Mouse (Mus musculus) natural killer cell, adult 2 months (primary cell): ENCODE measurements around the gene Lpp.

ENCODE experiments used
- DNase-seq, 2 experiments: peaks; one replicate each; pipeline ENCODE4 v3.0.0; 2022; ENCODE audit warnings: low spot score in 2 of 2

Lpp gene

DNA sequence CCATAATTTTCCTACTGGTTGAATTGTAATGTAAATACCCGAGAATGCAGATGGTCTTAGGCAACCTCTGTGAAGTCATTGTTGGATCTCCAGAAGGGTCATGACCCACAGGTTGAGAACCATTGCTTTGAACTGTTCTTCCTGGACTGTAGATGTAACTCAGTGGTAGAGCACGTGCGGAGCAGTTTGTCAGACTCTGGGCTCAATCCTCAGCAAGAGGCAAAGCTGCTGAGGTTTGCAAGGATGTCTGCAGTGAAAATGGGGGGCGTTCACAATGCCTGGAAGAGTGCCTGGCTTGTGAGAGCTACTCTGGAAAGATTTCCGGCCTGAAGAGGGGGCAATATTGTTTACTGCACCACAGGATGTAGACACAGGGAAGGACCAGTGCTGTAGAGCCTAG, 6.2 kb downstream of the Lpp start:
- no peak for DNase-seq

DNA sequence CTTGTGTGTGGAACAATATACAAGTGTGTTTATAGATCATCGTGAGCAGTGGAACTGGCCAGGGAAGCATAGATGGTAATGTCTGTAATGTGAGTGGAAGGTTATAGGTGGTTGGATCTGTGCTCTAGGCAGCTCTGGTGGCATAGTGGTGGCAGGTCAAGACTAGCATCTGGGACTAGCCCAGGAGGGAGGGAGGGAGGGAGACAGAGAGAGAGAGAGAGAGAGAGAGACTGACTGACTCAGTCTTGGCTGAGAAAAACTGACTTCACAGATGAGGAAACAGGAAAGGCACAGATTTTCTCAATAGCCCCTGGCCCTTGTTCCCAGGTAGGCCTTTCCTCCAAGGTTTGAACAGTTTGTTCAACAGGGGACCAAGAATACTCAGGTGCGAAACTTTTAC, 7.5 kb downstream of the Lpp start:
- no peak for DNase-seq

DNA sequence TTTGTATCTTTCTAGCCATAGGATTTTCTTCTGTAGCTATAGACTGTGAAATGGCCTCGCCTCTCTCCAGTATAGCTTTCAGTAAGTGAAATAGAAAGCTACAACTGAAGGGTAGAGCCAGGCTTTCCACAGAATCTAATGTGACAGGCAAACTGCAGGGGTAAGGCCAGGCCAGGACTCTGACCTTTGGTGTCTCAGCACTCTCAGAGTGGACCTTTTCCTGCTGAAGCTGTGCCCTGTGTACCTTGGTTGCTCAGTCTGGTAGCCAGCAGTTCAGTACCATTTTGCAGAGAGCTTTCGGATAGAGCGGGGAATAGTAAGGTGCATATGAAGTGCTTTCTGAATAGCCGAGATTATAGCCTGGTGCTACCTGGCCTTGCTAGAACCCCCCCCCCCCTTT, 9.5 kb downstream of the Lpp start:
- no peak for DNase-seq

DNA sequence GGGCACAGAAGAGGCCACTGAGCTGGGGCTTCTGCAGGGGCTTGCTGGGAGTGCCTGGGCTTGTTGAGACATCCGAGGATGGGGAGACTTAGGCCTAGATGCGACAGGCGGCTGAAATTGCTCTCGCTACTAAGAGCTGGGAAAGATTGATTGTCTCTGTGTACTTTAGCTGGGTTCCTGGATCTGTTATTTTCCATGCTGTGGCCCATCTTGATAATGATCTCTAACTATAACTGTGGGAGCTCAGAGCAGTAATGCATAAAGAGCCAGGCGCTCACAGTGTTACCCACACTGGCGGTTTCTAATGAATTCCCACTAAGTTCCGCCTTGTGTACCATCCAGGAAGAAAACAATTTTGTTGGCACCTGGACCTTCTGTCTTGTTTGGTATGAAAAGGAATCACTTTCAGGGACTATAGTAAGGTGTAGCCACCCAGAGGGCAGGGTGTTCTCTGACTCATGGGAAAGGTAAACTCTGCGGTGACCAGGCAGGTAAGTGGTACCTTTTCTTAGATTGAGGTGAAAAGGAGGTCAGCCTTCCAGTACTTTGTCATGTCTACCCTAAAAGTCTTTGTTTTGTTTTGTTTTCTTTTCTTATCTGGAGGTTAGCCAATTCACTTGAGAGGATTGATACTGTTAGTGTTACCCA, 10.6 kb downstream of the Lpp start:
- no peak for DNase-seq

DNA sequence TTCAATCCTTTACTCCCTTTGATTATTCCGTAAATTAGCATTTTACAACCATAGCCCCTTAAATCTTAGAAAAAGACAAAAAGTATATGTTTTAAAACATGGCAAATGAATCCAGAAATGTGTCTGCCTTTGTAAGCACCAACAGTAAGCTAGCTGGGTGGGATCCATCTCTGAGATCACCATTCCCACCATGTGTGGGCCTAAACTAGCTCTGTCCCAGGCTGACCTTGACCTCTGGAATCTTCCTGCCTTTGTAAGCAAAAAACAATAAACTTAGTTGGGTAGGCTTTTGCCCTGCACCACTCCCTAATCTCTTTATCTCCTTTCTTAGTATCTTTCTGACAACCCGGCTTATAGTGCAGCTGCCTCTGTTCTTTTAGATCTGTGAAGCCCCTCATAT, 13.2 kb downstream of the Lpp start:
- no peak for DNase-seq

DNA sequence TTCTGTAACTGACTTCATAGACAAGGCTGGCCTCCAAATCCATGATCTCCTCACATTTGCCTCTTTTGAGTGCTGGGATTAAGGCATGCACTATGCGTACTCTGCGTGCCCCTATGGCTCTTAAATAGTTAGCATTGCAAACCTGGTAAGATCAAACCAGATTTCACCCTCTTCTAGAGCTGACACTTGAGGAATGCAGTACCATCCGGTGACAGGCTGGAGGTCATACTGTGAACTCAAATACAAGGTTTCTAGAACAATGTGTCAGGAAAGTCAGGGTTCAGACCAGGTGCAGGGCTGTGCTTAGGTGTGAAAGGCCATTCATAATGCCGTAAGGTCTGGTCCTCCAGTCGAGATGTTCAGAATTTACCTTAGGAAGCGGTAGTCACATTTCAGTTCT, 18.0 kb downstream of the Lpp start:
- no peak for DNase-seq

DNA sequence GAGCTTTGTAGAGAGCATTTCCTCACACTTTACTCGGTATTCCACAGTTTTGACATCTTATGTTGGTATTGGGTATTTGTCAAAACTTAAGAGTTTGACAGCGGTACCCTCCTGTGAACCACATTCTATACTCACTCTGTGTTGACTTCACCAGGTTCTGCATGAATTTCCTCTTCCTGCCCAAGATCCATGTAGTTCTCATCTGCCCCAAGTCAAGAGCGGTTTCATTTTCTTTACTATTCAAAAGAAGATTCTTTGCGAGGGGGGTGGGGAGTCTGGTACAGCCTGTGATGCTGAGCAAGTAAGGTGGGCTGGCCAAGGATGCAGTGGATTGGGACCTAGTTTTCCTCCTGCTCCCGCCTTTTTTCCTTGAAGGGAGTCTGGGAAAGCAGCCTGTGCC, 18.9 kb downstream of the Lpp start:
- DNase-seq, result no peak

DNA sequence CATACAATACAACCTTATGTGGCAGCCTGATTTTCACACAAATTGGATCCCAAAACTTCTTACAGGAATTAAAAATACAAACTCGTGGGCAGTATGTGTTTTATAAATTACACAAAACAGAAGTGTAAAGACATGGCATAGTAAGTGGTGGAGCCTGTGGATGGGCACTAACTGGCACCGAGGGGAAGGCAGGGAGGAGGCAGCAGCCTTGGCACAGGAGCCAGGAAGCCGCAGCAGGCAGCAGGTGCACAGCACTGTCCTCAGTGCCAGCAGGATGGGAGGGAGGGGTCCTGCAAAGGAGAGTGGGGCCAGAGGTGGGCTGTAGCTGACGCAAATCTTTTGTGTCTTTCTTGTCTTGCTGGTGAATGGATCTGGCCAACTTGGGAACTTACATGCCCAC, 19.8 kb downstream of the Lpp start:
- DNase-seq, result no peak

DNA sequence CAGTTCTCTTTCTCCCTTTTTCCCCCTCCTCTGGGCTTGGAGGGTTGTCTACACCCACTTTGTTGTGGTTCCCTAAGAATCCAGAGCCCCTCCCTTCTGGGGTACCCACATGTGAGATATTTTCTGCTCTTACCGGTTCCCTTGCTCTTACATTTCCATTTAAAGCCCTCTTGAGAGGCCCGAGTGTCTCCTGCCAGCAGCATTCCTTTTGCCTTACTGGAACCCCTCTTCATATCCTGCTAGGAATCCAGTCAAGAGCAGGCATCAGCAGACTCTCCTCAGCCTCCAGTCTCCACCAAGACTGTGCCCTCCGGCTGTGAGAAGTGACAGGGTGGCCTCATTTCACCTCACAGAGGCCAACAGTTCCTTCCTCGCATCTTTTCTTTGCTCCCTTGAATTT, 24.7 kb downstream of the Lpp start:
- no peak for DNase-seq

DNA sequence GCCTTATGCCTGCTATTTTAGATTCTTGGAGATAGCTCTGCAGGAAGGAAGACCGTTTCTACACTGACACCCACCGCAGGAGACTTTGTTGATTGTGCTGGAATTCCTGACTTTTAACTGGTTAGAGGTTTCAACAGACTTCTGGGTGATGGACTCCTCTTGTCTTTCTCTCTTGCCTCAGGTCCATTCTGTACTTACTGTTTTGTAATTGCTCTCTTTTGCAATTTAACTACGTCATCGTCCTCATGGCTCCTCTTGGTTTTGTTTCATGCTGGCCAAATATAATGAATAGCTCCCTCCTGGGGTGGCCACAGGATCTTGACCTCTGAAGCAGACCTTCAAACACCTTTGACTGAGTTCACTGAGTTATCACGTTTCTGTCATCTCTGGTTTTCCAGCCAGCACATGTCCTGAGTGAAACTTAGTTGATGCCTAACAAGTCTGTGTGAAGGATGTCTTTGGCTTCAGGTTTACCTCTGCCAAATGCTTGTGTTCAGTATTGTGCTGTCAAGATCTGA, 27.4 kb downstream of the Lpp start:
- DNase-seq, result no peak

DNA sequence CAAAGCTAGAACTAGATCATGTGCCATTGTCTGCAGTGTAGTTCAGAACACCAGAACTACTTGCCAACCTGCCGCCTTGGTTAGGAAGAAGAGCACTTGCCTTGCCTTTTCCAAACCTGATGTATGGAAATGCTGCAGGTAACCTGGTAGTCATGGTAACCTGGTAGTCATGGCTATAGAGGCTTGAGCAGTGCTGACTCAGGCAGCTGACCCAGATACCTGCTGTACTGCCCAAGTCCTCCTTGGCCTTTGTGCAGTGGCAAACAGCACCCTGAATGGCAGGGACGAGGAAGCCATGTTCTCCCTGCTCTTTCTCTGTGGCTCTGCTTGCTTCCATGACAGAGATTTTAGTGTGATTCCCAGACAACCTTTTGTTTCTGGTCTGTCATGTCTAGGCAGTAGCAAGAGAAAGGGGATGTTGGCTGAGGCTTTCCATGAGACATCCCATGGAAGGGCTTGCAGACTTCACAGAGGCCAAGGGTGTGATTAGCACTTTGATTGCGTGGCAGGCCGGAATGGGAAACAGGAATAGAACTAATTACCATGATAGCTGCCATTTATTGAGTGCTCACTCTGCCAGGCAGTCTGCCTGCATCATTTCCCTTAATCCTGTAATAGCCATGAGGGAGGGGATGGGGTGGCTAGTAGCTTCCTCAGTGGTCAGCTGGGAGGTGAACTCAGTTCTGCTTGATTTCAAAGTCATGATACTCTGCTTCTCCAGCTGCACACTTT, 28.5 kb downstream of the Lpp start:
- DNase-seq, result no peak

DNA sequence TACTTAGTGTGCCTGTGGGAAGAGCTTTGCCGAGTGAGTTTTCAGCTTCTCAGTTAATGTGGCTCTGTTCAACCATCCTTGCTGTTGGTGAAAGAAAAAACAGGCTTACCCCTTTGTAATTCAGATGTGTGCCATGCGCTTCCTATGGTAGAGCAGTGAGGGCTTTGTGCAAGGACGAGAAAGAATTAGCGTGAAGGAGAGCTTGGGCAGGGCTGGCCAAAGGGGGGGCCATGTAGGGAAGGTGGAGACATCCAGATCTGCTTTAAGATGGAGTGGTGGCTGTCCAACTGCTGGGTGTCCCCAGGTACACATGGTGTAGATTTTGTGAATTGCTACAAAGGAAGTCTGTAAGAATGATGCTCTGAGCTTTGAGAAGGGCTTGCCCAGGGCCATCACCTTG, 29.9 kb downstream of the Lpp start:
- no peak for DNase-seq

DNA sequence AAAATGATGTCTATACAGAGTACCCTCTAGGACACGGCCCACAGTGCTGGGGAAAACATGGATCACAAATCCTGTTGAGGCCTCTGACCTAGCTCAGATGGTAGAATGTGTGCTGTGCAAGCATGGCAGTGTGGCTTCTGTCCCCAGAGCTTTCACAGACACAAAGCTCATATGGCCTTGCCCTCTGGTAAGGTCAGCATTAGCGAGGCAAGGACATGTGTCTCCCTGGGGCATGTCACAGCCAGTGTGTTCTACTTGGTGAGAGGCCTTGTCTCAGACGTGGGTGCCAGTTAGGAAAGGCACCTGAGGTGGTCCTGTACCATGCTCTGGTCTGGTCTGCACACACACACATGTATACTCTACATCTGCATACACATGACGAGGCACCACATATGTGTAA, 30.4 kb downstream of the Lpp start:
- no peak for DNase-seq

DNA sequence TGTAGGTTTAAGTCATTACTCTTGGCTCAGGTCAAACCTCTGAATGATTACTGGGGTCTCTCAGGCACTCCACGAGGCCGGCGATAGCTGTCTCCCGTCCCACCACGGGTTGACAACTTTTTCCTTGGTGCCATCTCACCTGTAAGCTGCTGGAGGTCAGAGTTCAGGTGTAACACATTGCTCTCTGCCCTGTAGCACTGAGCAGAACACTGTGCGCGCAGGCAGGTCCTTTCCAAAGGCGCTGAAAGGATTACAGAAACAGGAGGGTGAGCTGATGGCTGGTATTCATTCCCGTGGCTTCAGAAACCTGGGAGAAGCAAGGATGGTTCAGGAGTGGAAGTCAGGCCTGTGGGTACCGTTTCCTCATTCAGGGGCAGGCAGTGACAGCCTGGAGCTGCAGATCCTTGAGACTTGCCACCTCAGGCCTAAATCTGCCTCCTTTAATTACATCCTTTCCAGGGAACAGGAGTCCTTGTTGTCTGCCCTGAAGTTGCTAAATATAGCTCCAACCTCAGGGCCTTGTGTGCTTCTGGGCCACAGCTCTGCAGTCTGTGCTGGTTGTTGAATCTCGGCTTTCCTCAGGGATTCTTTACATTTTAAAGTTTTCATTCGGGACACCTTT, 31.2 kb downstream of the Lpp start:
- DNase-seq, result no peak

DNA sequence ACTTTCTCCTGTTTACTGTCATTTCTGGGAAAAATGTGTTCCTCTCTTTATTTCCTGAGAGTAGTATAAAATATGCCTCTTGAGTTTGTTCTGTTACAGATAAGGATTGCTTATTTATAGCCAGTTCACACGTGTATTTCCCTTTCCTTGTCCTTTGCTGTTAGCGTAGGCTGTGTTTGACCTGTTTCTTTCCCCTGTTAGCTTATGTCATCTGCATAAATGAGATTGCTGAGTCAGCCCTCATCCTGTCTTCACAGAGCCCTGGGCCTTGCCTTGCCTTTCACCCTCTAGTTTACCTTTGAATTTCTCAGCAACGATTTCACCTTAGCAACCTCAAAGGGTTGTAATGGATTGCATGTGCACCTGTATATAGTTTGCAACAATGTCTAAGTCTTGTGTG, 32.5 kb downstream of the Lpp start:
- no peak for DNase-seq

DNA sequence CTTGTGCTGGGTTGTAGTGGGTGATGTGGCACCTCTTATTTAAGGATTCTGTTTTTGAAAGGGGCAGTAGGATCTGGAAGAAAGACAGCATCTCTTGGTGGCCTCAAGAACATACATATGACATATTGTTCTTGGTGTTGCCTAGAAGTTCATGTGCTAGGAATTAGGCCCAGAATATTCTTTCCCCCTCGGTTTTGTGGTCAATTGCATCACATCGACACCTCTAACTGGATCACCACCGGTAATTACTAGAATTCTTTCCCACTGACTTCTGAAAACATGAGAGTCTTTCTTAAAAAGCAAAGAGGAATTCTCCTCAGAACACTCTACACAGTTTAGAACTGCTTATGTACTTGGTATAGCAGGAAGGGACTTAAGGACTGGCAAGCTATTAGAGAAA, 34.3 kb downstream of the Lpp start:
- no peak for DNase-seq

DNA sequence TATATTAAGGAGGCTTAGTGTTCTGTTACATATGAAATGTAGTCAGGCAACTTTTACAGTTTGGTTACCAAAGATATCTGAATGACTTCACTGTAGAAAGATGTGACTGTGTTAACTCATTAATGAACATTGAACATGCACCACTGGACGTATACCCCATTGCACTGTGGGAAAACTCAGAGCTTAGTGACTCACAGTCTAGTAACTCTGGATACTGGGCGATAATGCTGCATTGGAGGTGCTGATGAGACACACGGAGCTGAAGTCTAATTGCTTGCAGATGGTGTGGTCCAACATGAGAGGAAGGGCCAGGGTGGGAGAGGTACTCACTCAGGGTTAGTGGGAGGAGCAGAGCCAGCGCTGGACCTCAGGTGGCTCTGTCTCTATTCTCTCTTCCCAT, 34.7 kb downstream of the Lpp start:
- no peak for DNase-seq

DNA sequence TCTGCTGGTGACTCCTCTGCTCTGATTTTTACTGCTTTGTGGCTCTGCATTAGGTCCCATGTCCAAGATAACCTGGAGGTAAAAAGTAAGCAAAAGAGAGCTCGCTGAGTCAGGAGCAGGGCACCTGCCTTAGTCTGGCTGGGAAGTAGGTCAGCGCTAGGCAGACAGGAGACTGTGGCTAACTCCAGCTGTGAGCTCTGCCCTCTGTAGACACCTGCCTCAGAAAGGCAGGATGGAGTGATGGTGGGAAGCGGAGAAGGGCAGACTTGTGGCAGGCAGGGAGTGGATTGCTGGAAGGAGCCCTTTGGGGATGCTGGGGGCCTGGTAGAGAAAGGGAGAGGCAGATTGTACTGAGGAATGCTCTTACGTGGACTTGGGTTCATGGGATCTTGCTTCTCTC, 35.4 kb downstream of the Lpp start:
- no peak for DNase-seq

DNA sequence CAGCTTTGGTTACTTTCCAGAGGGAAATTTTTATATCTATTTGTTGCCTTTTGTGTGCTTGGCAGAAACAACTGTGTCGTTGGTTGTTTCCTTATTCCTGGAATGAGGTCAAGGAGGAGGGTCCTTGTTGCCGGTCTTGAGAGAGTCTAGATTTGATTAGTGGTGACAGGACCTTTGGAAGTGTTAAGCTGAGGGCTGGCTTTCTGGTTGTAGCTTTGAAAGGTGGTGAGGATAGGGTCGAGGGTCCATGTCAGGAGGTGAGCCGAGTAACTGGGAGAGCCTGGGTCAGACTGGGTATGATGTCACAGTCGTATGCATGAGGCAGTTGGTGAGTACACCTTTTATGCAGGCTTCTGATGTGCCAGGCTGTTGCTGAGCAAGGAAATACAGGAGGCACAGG, 36.4 kb downstream of the Lpp start:
- no peak for DNase-seq

DNA sequence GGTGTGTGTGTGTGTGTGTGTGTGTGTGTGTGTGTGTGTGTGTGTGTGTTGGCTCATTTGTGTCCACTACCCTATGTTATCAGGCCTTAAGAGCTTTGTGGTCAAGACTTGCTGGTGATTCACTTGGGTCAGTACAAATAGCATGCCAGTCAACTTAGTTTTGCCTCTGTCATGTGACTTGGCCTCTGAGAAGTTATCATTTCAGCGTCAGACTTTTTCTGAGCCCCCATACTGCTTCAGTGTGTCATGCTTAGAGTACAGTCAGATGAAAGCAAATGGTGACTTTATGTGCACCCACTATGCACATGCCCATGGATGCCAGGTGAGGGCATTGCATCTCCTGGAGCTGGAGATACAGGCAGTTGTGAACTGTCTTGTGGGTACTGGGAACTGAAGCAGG, 38.5 kb downstream of the Lpp start:
- DNase-seq, result no peak

DNA sequence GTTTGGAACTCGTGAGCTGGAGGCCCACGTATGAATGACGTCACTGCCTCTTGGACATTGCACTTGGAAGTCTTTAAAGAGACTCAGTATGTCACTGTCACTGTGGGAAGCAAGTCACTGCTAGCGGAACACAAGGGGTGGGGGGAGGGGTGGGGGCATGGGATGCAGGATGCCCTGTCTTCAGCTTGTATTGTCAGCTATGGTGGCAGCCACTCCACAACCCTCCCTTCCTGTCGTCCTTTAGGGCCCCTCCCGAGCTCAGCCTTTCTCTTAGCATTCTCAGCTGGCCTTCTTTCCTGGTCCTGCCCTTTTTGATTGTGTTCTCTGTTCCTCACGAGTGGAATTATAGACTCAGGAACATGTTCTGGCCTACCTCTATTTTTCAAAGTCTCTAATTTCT, 40.3 kb downstream of the Lpp start:
- DNase-seq, result no peak

DNA sequence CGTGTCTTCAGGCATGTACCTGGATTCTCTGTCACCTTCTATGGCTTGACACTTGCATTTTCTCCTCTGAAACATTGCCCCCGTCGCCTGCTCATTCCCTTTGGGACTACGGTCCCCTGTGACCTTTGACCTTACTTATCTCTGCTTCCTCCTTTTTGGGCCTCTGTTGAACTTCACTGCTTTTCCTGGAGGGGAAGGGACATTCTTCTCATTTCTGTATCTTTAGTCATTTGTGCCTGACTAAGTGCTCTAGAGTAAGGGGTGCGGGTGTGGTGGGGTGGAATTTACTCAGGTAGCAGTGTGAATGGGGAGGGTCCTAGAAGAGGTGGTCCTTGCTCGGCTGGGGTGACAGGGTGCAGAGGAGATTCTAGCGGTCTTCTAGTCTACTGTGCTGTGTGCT, 40.7 kb downstream of the Lpp start:
- no peak for DNase-seq

DNA sequence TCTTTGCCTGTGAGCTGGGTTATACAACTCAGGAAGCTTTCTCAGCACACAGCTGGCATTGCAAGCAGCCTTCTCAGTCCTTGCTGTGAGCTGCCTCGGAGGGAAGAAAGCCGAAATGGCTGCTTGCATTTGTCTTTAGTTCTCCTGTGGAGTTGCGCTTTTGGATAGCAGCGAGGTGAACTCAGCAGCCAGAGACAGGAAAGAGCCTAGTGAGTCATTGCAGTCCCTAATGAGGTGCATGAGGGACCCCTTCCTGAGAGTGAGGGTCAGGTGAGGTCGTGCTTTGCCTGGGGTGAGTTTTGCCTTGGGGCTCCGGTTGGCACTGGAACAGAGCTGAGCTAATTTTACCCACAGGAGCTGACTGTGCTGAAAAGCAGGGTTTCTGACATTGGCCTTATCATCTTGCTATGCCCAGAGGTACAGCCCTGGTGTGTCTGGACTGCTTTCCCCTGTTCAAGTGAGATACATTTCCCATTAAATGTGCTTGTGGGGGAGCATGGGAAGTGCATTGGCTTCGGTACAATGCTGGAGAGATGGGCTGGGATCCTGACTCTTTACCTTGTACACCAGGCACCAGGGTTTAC, 41.3 kb downstream of the Lpp start:
- DNase-seq, result no peak
